Mouse (Mus musculus): ENCODE data around the gene Fam168a. TPM values are rescaled to one million over a fixed set of nuclear protein-coding genes. Genes with fewer than 3 reads are reported as not detected.

The Fam168a gene
- polyA plus RNA-seq, 1 experiment from 2014 or later, result 52.6 TPM

DNA sequence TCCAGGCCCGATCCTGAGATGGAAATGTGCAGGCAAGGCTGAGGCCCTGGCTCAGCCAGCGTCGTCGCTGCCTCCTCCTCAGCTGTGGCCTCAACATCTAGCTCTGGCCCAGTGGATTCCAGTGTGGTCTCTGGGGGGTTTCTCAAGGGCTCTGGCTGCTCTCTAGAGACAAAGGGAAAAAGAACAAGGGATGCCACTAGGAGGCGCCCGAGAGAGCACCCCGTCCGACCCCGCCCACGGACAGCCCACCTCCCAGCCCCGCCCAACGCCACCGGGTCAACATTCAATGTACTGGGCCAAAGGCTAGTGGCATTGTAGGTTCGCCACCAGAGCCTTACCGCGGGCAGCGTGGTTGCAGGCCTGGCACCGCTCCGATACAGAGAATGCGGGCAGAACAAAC lies 173.2 kb downstream of the Fam168a start:
- peak; percentile 17 for ATAC-seq (ENCODE audit: low FRiP score, low read depth)
- no peak overlapping the region for H3K4me3 ChIP-seq
- H3K27ac ChIP-seq (replicated peaks), result no peak overlapping the region
- no peaks in the 10 kb centered on the region for H3K27me3 ChIP-seq
- 0 out of 2 replicates have a peak overlapping the region, but pooled peaks have one; percentile 22 for H3K4me2 ChIP-seq (replicated peaks)
- no peak overlapping the region; the same call in 1 of the 2 replicates for H3K9ac ChIP-seq (replicated peaks)
- no peaks in the 10 kb centered on the region for H3K9me3 ChIP-seq
- H3K36me3 ChIP-seq, result peaks cover 58% of the 10 kb centered on the region
- H3K4me1 ChIP-seq, result 0 out of 2 replicates have a peak, but pooled peaks cover 5% of the 10 kb centered on the region
- 12% methylated on average over 20 of the region's 20 CpGs for WGBS

GRCm38 (mm10) chr7:100881531-100881930 lies 175.1 kb downstream of the Fam168a start:
- ATAC-seq (ENCODE audit: low FRiP score, low read depth), result no peak
- Histone ChIP-seq H3K36me3 (peaks cover 59% of the 10 kb centered on the region), H3K4me1 (0 out of 2 replicates have a peak, but pooled peaks cover 5% of the 10 kb centered on the region)

DNA sequence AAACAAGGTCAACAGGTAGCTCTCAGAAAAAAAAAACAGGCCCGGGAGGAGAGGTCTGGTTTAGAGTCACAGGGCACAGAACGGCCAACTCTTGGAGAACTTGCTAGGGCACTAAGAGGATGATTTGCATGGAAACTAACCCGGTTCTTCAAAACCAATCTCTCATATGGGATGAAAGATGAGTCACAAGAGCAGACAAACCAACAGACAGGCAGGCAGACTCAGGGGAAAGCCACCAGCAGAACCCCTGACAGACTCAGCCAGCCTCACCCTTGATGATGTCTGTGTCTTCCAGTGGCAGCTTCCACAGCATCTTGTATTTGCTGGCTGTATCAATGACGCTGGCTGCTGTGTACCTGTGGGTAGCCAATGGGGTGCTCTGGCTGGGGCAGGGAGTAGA lies 175.5 kb downstream of the Fam168a start:
- no peak for ATAC-seq (ENCODE audit: low FRiP score, low read depth)
- 90% methylated on average over 4 of the region's 4 CpGs for WGBS
- peaks cover 55% of the 10 kb centered on the region for H3K36me3 ChIP-seq
- H3K27ac ChIP-seq (replicated peaks), result no peak overlapping the region
- H3K9ac ChIP-seq (replicated peaks), result no peak overlapping the region
- H3K4me2 ChIP-seq (replicated peaks), result no peak overlapping the region
- no peak overlapping the region for H3K4me3 ChIP-seq
- no peaks in the 10 kb centered on the region for H3K27me3 ChIP-seq
- 0 out of 2 replicates have a peak, but pooled peaks cover 5% of the 10 kb centered on the region for H3K4me1 ChIP-seq
- no peaks in the 10 kb centered on the region for H3K9me3 ChIP-seq

More at GRCm38 (mm10) chr7:100881531-100881930, 175.1 kb downstream of the Fam168a start:
- WGBS, result 91% methylated on average over 9 of the region's 9 CpGs
- Histone ChIP-seq H3K9me3 (no peaks in the 10 kb centered on the region), H3K4me3 (no peak overlapping the region), H3K9ac (replicated peaks) (no peak overlapping the region), H3K27me3 (no peaks in the 10 kb centered on the region), H3K27ac (replicated peaks) (no peak overlapping the region), H3K4me2 (replicated peaks) (no peak overlapping the region)

DNA sequence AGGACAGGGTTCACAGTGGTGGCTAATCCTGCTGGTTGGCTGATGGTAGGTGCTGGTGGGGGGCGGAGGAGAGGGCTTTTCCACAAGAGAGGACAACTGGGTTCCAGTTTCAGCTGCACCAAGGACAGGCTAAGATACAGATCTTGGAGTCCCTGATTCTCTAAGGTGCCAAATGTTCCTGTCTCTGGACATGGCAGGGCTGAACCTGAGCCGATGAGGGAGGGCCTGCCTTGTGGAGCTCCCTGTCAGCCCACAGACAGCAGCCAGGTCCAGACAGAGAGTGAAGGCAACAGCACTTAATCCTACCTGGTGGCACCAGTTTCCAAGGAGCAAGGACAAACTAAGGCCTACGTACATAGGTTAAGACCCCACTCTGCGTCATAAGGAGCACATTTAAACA lies 178.0 kb downstream of the Fam168a start:
- H3K9ac ChIP-seq (replicated peaks), result no peak overlapping the region
- no peak overlapping the region for H3K4me3 ChIP-seq
- ATAC-seq (ENCODE audit: low FRiP score, low read depth), result no peak
- H3K4me1 ChIP-seq, result 0 out of 2 replicates have a peak, but pooled peaks cover 5% of the 10 kb centered on the region
- WGBS, result 92% methylated on average over 4 of the region's 4 CpGs
- peaks cover 50% of the 10 kb centered on the region for H3K36me3 ChIP-seq
- no peaks in the 10 kb centered on the region for H3K27me3 ChIP-seq
- H3K9me3 ChIP-seq, result no peaks in the 10 kb centered on the region
- no peak overlapping the region for H3K4me2 ChIP-seq (replicated peaks)
- no peak overlapping the region for H3K27ac ChIP-seq (replicated peaks)

DNA sequence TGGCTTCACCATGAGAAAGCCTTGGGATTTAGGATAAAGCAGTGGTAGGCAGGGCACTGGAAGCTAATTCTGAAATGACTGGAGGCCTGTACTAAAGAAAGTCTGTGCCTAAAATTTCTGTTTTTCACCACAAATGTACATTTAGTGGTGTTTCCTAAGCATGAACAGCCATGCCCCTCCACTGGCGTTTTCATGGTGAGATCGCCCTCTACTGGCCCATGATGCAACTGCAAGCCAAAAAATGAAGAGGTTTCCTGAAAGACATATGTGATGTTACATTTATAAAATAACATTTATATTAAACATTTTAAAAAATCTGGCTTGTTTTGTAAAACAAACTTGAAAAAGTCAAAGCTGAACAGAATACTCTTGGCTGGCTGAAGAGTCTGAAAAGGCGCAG lies 180.1 kb downstream of the Fam168a start:
- Histone ChIP-seq H3K36me3 (peaks cover 46% of the 10 kb centered on the region), H3K9ac (replicated peaks) (no peak overlapping the region)
- WGBS, result 33% methylated on average over 3 of the region's 3 CpGs

More for the DNA sequence above, 180.1 kb downstream of the Fam168a start:
- no peaks in the 10 kb centered on the region for H3K4me1 ChIP-seq
- no peak overlapping the region for H3K4me3 ChIP-seq
- H3K4me2 ChIP-seq (replicated peaks), result no peak overlapping the region
- H3K27ac ChIP-seq (replicated peaks), result no peak overlapping the region
- no peak for ATAC-seq (ENCODE audit: low FRiP score, low read depth)
- no peaks in the 10 kb centered on the region for H3K9me3 ChIP-seq
- H3K27me3 ChIP-seq, result no peaks in the 10 kb centered on the region

Small RNA genes lying within 50 kb of the gene (microRNA-seq; reads per million reads assigned to microRNA genes)
- 117 reads per million, percentile 54 among the genes with 10 or more reads in this experiment for gene Mir3102

Other genes starting within 250 kb of the Fam168a start
- not detected in 2 replicates for gene Ucp3, start 233.6 kb upstream of the Fam168a start, polyA plus RNA-seq (2016; fragmentation: Nextera tagmentation; extraction: Ambion mirVana)
- 68.6 and 87.1 TPM in 2 replicates for gene Ucp2, start 213.3 kb upstream of the Fam168a start, polyA plus RNA-seq (2016; fragmentation: Nextera tagmentation; extraction: Ambion mirVana)
- gene Dnajb13, start 191.7 kb upstream of the Fam168a start, polyA plus RNA-seq (2016; fragmentation: Nextera tagmentation; extraction: Ambion mirVana), result 0.37 and 0.93 TPM in 2 replicates
- 15.6 and 17.8 TPM in 2 replicates for gene Coa4, start 169.6 kb upstream of the Fam168a start, polyA plus RNA-seq (2016; fragmentation: Nextera tagmentation; extraction: Ambion mirVana)
- gene Rab6a, start 99.2 kb upstream of the Fam168a start, polyA plus RNA-seq (2016; fragmentation: Nextera tagmentation; extraction: Ambion mirVana), result 162 and 179 TPM in 2 replicates
- 67.7 and 69.4 TPM in 2 replicates for gene Mrpl48, start 98.3 kb upstream of the Fam168a start, polyA plus RNA-seq (2016; fragmentation: Nextera tagmentation; extraction: Ambion mirVana)
- gene Plekhb1, start 44.2 kb upstream of the Fam168a start, polyA plus RNA-seq (2016; fragmentation: Nextera tagmentation; extraction: Ambion mirVana), result 3.8 and 4.7 TPM in 2 replicates
- gene Relt, start 156.8 kb downstream of the Fam168a start, polyA plus RNA-seq (2016; fragmentation: Nextera tagmentation; extraction: Ambion mirVana), result 2.3 and 2.4 TPM in 2 replicates
- 7.1 and 7.9 TPM in 2 replicates for gene Arhgef17, start 225.5 kb downstream of the Fam168a start, polyA plus RNA-seq (2016; fragmentation: Nextera tagmentation; extraction: Ambion mirVana)

Measured in midbrain, embryonic 12.5 days (tissue).